Mouse (Mus musculus) small intestine, adult 2 months (tissue): ENCODE results near the gene Lypla2.

Source experiments
- CTCF ChIP-seq: fragments of 200-500 bp; IDR thresholded peaks from 2 replicates; pipeline ENCODE4 v1.5.1; 2012; ENCODE audit warnings: low read depth, mild to moderate bottlenecking, control low read depth, inconsistent platforms, low read length, moderate library complexity, mixed read lengths; ENCODE audit not compliant: insufficient replicate concordance, insufficient read length; ENCODE audit errors: extremely low read depth
- POLR2A ChIP-seq: fragments of 200-500 bp; IDR thresholded peaks from 2 replicates; pipeline ENCODE4 v1.6.1; 2012; ENCODE audit warnings: low read depth, mild to moderate bottlenecking, control low read depth, inconsistent platforms, low read length, moderate library complexity

DNA sequence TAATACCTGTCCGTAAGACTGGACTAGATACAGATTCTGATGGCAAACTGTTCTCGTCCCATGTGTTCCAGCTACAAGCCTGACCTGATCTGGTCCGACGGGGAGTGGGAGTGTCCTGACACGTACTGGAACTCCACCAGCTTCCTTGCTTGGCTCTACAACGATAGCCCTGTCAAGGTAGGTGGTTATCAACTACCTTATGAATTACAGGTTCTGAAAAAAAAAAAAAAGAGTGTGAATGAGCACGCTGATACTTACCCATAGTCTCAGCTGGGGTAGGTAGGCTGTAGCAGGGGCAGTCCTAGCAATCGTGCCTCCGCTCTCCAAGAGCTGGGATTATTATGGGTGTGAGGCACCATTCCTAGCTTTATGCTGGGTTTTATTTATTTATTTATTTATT, 42.6 kb downstream of the Lypla2 start:
- TF ChIP-seq CTCF (no peak), POLR2A (no peak)
